ENCODE assay signal across 17 mouse cellular contexts in the genomic region with DNA sequence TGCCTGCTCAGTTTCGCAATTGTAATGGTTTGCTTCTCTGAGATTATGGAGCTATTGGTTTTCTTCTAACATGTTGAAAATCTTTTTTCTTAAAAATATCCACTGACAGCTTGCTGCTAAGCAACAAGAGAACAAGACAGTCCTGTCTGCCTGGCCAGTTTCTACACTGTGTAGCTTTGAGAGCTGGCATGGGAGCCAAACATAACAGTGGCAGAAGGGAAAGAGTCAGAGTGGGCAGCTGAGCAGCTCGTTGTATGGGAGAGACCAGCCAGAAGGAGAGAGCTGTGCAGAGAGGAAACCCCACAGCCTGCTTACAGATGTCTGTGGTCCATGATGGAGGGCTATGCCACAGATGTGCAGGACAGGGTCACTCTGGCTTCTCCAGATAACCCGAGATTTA. TPM values are rescaled to one million over a fixed set of nuclear protein-coding genes. Genes with fewer than 3 reads are reported as not detected.
DNase-seq lines count a peak whose midpoint lies in the region; ATAC-seq and TF ChIP-seq lines count a peak whose summit lies in the region.
"Had no signal": no experiment of that assay in that cellular context is flagged by ENCODE, and none has a peak within 500 bp of the region (broad histone marks: within the 10 kb centered on the region; RNA-seq: fewer than 3 reads in every experiment).

No protein-coding gene starts in this region.

- peak; percentile 14 for DNase-seq in embryonic facial prominence, embryonic 14.5 days (ENCODE audit: low spot score)
- DNase-seq in embryonic facial prominence, embryonic 10.5 days (ENCODE audit: low spot score) = no peak
- peak; percentile 17 to 57 for DNase-seq in left cerebral cortex, postnatal 25 days (ENCODE audit: low spot score in 2 of 2)
- no peak for DNase-seq in left cerebral cortex, adult 2 months (ENCODE audit: extremely low spot score in 1 of 2, low spot score in 2 of 2)
- peak; percentile 32 to 61 for DNase-seq in layer of hippocampus, adult 2 months (ENCODE audit: low spot score in 2 of 2)
- peak; percentile 6 for DNase-seq in right cerebral cortex, postnatal 4 days
- no peak for DNase-seq in heart, embryonic 10.5 days (ENCODE audit: low spot score)
- DNase-seq: cerebellum, adult 8-10 months; heart, adult 2 months; heart, postnatal 14 days; kidney, postnatal 36 days had no signal

- 67% methylated on average over 3 of the region's 3 CpGs for WGBS in embryonic facial prominence, embryonic 14.5 days
- 82% methylated on average over 3 of the region's 3 CpGs for WGBS in embryonic facial prominence, embryonic 10.5 days
- 81% methylated on average over 3 of the region's 3 CpGs for WGBS in heart, embryonic 10.5 days
- WGBS in kidney, embryonic 14.5 days = 85% methylated on average over 3 of the region's 3 CpGs

- H3K4me1 ChIP-seq in embryonic facial prominence, embryonic 14.5 days (ENCODE audit: control insufficient read depth, insufficient read depth, low read length) = no peaks in the 10 kb centered on the region
- no peaks in the 10 kb centered on the region for H3K4me1 ChIP-seq in embryonic facial prominence, embryonic 10.5 days
- no peaks in the 10 kb centered on the region for H3K4me1 ChIP-seq in heart, embryonic 10.5 days
- H3K4me1 ChIP-seq in kidney, embryonic 14.5 days (ENCODE audit: control insufficient read depth, insufficient read depth, low read length) = no peaks in the 10 kb centered on the region
- H3K4me1 ChIP-seq: limb, embryonic 15.5 days had no signal

- no peaks in the 10 kb centered on the region for H3K27me3 ChIP-seq in embryonic facial prominence, embryonic 14.5 days (replicated peaks; ENCODE audit: control insufficient read depth, insufficient read depth, low read length)
- no peaks in the 10 kb centered on the region for H3K27me3 ChIP-seq in embryonic facial prominence, embryonic 10.5 days (replicated peaks; ENCODE audit: low read depth, poor library complexity, severe bottlenecking)
- H3K27me3 ChIP-seq in heart, embryonic 10.5 days (ENCODE audit: insufficient read depth, poor library complexity, severe bottlenecking) = no peaks in the 10 kb centered on the region
- no peaks in the 10 kb centered on the region for H3K27me3 ChIP-seq in kidney, embryonic 14.5 days (ENCODE audit: control insufficient read depth, insufficient read depth, low read length)
- H3K27me3 ChIP-seq: limb, embryonic 15.5 days had no signal

- no peak for TF ChIP-seq CTCF in left cerebral cortex, adult 2 months (IDR thresholded peaks at IDR 0.05)
- TF ChIP-seq CTCF in layer of hippocampus, adult 2 months (conservative IDR thresholded peaks at IDR 0.05) = no peak

- no peak overlapping the region for H3K4me2 ChIP-seq in embryonic facial prominence, embryonic 14.5 days (ENCODE audit: low read depth, low read length)
- H3K4me2 ChIP-seq in kidney, embryonic 14.5 days (replicated peaks; ENCODE audit: low read depth, low read length) = no peak overlapping the region
- H3K4me2 ChIP-seq: limb, embryonic 15.5 days had no signal

- no peaks in the 10 kb centered on the region for H3K9me3 ChIP-seq in embryonic facial prominence, embryonic 14.5 days (ENCODE audit: control insufficient read depth, low read length)
- H3K9me3 ChIP-seq in embryonic facial prominence, embryonic 10.5 days = peaks cover 5% of the 10 kb centered on the region; the same call in 1 of the 2 replicates
- no peaks in the 10 kb centered on the region for H3K9me3 ChIP-seq in heart, embryonic 10.5 days
- H3K9me3 ChIP-seq in kidney, embryonic 14.5 days (ENCODE audit: control insufficient read depth, low read length) = no peaks in the 10 kb centered on the region
- H3K9me3 ChIP-seq: limb, embryonic 15.5 days had no signal

- H3K36me3 ChIP-seq in embryonic facial prominence, embryonic 14.5 days (ENCODE audit: control insufficient read depth, insufficient read depth, low read length) = no peaks in the 10 kb centered on the region
- 0 out of 2 replicates have a peak, but pooled peaks cover 9% of the 10 kb centered on the region for H3K36me3 ChIP-seq in embryonic facial prominence, embryonic 10.5 days (replicated peaks)
- no peaks in the 10 kb centered on the region for H3K36me3 ChIP-seq in heart, embryonic 10.5 days
- H3K36me3 ChIP-seq in kidney, embryonic 14.5 days (ENCODE audit: control insufficient read depth, insufficient read depth, low read length) = no peaks in the 10 kb centered on the region
- H3K36me3 ChIP-seq: limb, embryonic 15.5 days had no signal

- intact Hi-C loops in left cerebral cortex, postnatal 25 days (cut with DNase I) = no loop called here
- intact Hi-C loops in left cerebral cortex, adult 2 months (cut with DNase I) = no loop called here

- no peak overlapping the region for H3K9ac ChIP-seq in embryonic facial prominence, embryonic 14.5 days (ENCODE audit: low read depth, low read length)
- H3K9ac ChIP-seq in kidney, embryonic 14.5 days (ENCODE audit: low read depth, low read length) = no peak overlapping the region
- H3K9ac ChIP-seq: limb, embryonic 15.5 days had no signal

- ATAC-seq in embryonic facial prominence, embryonic 14.5 days (ENCODE audit: low read depth) = no peak
- no peak for ATAC-seq in kidney, embryonic 14.5 days (ENCODE audit: low FRiP score, low TSS enrichment)
- ATAC-seq: forebrain, embryonic 14.5 days; inflammation-experienced regulatory T-cells, adult 6 months had no signal

- H3K4me3 ChIP-seq in embryonic facial prominence, embryonic 14.5 days (ENCODE audit: low read depth, low read length) = no peak overlapping the region
- no peak overlapping the region for H3K4me3 ChIP-seq in embryonic facial prominence, embryonic 10.5 days
- no peak overlapping the region for H3K4me3 ChIP-seq in left cerebral cortex, adult 2 months
- no peak overlapping the region for H3K4me3 ChIP-seq in layer of hippocampus, adult 2 months
- no peak overlapping the region for H3K4me3 ChIP-seq in heart, embryonic 10.5 days
- no peak overlapping the region for H3K4me3 ChIP-seq in kidney, embryonic 14.5 days (ENCODE audit: low read length)
- H3K4me3 ChIP-seq: heart, adult 2 months; limb, embryonic 15.5 days; myocyte had no signal

- no peak overlapping the region for H3K27ac ChIP-seq in embryonic facial prominence, embryonic 14.5 days (replicated peaks; ENCODE audit: low read depth, low read length)
- H3K27ac ChIP-seq in embryonic facial prominence, embryonic 10.5 days (replicated peaks) = no peak overlapping the region
- H3K27ac ChIP-seq in left cerebral cortex, adult 2 months = no peak overlapping the region
- H3K27ac ChIP-seq in layer of hippocampus, adult 2 months = peak overlapping the region; percentile 65; the same call in 1 of the 2 replicates
- no peak overlapping the region for H3K27ac ChIP-seq in heart, embryonic 10.5 days
- H3K27ac ChIP-seq in kidney, embryonic 14.5 days (ENCODE audit: low read depth, low read length) = no peak overlapping the region
- H3K27ac ChIP-seq: heart, adult 2 months; limb, embryonic 15.5 days had no signal

RNA-seq across cellular contexts. Expression of gene Adora2b, which starts 56.7 kb away (rescaled TPM):
- 12.0 and 13.8 TPM in 2 replicates for polyA plus RNA-seq in embryonic facial prominence, embryonic 14.5 days (2014; fragmentation: Nextera tagmentation; extraction: Ambion mirVana)
- 7.3 and 8.2 TPM in 2 replicates for polyA plus RNA-seq in embryonic facial prominence, embryonic 10.5 days (2016; fragmentation: Nextera tagmentation; extraction: Ambion mirVana)
- total RNA-seq in left cerebral cortex, postnatal 25 days (2021) = 1 to 10 TPM; 6.6 to 7.9 TPM
- total RNA-seq in left cerebral cortex, adult 2 months (2021) = 1 to 10 TPM; 5.3 to 7.8 TPM
- 1 to 10 TPM; 6.5 to 7.1 TPM for total RNA-seq in layer of hippocampus, adult 2 months (2021)
- 0.79 and 1.7 TPM in 2 replicates for polyA plus RNA-seq in heart, embryonic 10.5 days (2016; fragmentation: Nextera tagmentation; extraction: Ambion mirVana)
- 0.97 and 2.0 TPM in 2 replicates for polyA plus RNA-seq in kidney, embryonic 14.5 days (2014; fragmentation: Nextera tagmentation; extraction: Ambion mirVana)
- total RNA-seq: megakaryocyte-erythroid progenitor cell, adult 5-6 weeks had no signal
- polyA plus RNA-seq: inflammation-experienced regulatory T-cells, adult 6 months had no signal

Comparison
In these comparisons a context has a peak if more than half of its experiments do, and no peak if none do; other contexts are left out.
1. DNase-seq: peak in embryonic facial prominence, embryonic 14.5 days (single experiment), left cerebral cortex, postnatal 25 days (2 of 2), layer of hippocampus, adult 2 months (2 of 2) and right cerebral cortex, postnatal 4 days (single experiment); none in embryonic facial prominence, embryonic 10.5 days (single experiment), left cerebral cortex, adult 2 months (0 of 2) and heart, embryonic 10.5 days (single experiment).